Mouse (Mus musculus) hindbrain, embryonic 14.5 days (tissue): Measurements from ENCODE around the gene Dgkg. TPM values are rescaled to one million over a fixed set of nuclear protein-coding genes. Genes with fewer than 3 reads are reported as not detected.

ENCODE experiments used
- ATAC-seq: fragments of 200-750 bp; cut with Nextera tagmentation; 2 replicates; pipeline ENCODE4 v1.8.0; 2017; ENCODE audit warnings: moderate number of reproducible peaks, mild to moderate bottlenecking, moderate TSS enrichment, moderate library complexity; ENCODE audit not compliant: low FRiP score
- DNase-seq: peaks from one replicate; pipeline ENCODE4 v3.0.0-alpha.2; 2015; ENCODE audit warnings: low spot score
- H3K27ac ChIP-seq: fragments of 300-500 bp; sonication (generic); 2 replicates; pipeline ENCODE4 v1.5.1; 2014; ENCODE audit warnings: mild to moderate bottlenecking, moderate library complexity
- H3K27me3 ChIP-seq: fragments of 300-500 bp; sonication (generic); 2 replicates; pipeline ENCODE4 v1.6.1; 2014; ENCODE audit warnings: mild to moderate bottlenecking, low read length, mixed read lengths; ENCODE audit not compliant: control insufficient read depth, insufficient read depth
- H3K36me3 ChIP-seq: fragments of 300-500 bp; sonication (generic); replicated peaks from 2 replicates; pipeline ENCODE4 v1.6.1; 2014; ENCODE audit not compliant: control insufficient read depth, insufficient read depth
- H3K4me1 ChIP-seq: fragments of 300-500 bp; sonication (generic); replicated peaks from 2 replicates; pipeline ENCODE4 v1.6.1; 2014; ENCODE audit warnings: antibody characterized with exemption, low read length, mixed read lengths; ENCODE audit not compliant: control insufficient read depth, insufficient read depth
- H3K4me2 ChIP-seq: fragments of 300-500 bp; sonication (generic); replicated peaks from 2 replicates; pipeline ENCODE4 v1.6.1; 2014; ENCODE audit warnings: mild to moderate bottlenecking, moderate library complexity
- H3K4me3 ChIP-seq: fragments of 300-500 bp; sonication (generic); replicated peaks from 2 replicates; pipeline ENCODE4 v1.5.1; 2014; ENCODE audit warnings: mild to moderate bottlenecking, low read length
- H3K9ac ChIP-seq: fragments of 300-500 bp; sonication (generic); 2 replicates; pipeline ENCODE4 v1.6.1; 2014
- H3K9me3 ChIP-seq: fragments of 300-500 bp; sonication (generic); 2 replicates; pipeline ENCODE4 v1.6.1; 2016; ENCODE audit warnings: low read length; ENCODE audit not compliant: control insufficient read depth
- WGBS: fragments of 180-500 bp; shearing (Covaris S2); extraction: QIAGEN DNeasy Blood & Tissue Kit; methylation state at CpG from one replicate; pipeline ENCODE4 v1.1.7; 2014; 5-methylcytosine and 5-hydroxymethylcytosine counted together
- polyA plus RNA-seq: library from polyadenylated mRNA; unstranded; fragments of >200 nt; fragmentation: Nextera tagmentation; extraction: Ambion mirVana; gene quantifications from 2 replicates; pipeline ENCODE4 v1.2.1, GENCODE M21; 2014

Gene Dgkg
- polyA plus RNA-seq, 1 experiment from 2014 or later, result 2.8 TPM

DNA sequence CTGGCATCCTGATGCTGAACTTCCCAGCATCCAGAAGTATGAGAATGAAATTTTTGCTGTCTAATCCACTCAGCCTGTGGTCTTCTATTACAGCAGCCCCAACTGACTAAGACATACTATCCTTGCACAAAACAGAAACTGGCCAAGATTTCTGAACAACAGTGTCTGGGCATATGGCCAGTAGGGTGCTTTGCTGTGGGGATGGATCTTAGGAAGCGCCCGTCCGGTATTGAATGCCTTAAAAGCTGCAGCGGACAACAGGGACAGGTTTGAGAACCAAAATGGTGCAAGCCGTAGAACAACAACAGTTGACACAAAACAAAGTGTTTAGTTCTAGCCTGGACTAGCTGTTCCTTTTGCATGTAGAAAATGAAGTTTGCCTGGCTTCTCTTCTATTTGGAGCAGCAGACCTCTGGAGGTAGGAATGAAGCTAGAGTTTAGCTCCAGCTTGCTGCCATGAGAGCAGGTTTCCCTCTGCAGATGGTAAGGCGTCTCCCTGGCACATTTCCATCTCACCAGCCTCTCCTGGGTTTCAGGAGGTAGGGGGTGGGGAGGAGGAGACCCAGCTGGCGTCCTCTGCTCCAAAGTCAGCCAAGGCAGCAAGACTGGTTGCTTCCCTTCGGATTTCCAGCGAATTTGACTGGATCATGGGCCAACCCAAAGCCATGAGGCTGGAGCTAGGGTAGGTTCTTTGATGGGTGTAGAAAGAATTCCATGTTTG, 165.4 kb downstream of the Dgkg start:
- no peak overlapping the region for H3K27ac ChIP-seq
- no peak for DNase-seq
- H3K27me3 ChIP-seq, result no peaks in the 10 kb centered on the region

DNA sequence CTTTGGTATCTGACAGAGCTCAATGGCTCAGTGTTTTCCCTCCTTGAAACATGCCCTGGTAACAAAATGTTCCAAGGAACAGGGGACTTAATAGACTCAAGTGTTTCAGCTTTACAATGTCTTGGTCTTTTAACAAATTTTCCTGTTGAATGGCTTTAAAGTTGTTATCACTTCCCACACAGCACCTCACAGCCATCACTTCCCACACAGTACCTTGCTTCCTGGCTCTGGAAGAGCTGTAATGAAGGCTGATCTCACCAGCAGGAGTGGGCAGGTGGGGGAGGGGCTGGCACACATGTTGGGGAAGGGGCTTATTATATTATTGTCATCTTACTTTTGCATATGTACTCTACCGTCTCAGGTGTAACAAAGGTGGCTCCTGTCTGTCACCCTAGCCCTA, 173.1 kb downstream of the Dgkg start:
- DNase-seq, result no peak

More for the DNA sequence above, 165.4 kb downstream of the Dgkg start:
- Histone ChIP-seq H3K9me3 (no peaks in the 10 kb centered on the region), H3K9ac (no peak overlapping the region), H3K4me2 (no peak overlapping the region), H3K36me3 (no peaks in the 10 kb centered on the region), H3K4me3 (no peak overlapping the region), H3K4me1 (no peaks in the 10 kb centered on the region)
- WGBS, result 80% methylated on average over 9 of the region's 9 CpGs
- no peak for ATAC-seq

DNA sequence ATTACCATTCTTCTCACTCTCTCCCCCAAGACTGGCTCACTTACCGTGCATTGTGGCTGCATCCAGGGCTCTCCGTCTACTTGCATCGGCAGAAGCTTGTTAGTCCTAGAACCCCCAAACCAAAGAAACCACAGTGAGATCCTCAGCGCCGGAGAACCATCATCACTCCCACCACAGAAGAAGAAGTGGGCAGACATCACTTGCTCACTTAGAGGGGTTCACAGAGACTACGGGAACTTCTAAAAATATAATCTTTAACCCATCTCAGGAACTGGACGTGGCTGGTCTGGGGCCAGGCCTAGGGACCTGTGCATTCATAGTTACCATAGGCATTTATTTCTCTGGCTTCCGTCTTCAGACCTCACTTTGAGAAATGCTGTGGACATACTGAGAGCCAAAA, 177.7 kb downstream of the Dgkg start:
- 93% methylated on average over 8 of the region's 8 CpGs for WGBS
- no peak for ATAC-seq
- no peaks in the 10 kb centered on the region for H3K27me3 ChIP-seq
- no peak for DNase-seq
- H3K4me3 ChIP-seq, result no peak overlapping the region
- H3K4me1 ChIP-seq, result no peaks in the 10 kb centered on the region
- no peak overlapping the region for H3K4me2 ChIP-seq
- no peak overlapping the region for H3K27ac ChIP-seq
- no peaks in the 10 kb centered on the region for H3K9me3 ChIP-seq
- no peak overlapping the region for H3K9ac ChIP-seq
- no peaks in the 10 kb centered on the region for H3K36me3 ChIP-seq

More for the DNA sequence above, 173.1 kb downstream of the Dgkg start:
- no peaks in the 10 kb centered on the region for H3K4me1 ChIP-seq
- no peak for ATAC-seq
- no peak overlapping the region for H3K27ac ChIP-seq
- WGBS, result 90% methylated on average over 1 of the region's 1 CpGs
- H3K4me2 ChIP-seq, result no peak overlapping the region
- H3K36me3 ChIP-seq, result no peaks in the 10 kb centered on the region
- H3K27me3 ChIP-seq, result no peaks in the 10 kb centered on the region
- H3K9ac ChIP-seq, result no peak overlapping the region
- no peaks in the 10 kb centered on the region for H3K9me3 ChIP-seq
- no peak overlapping the region for H3K4me3 ChIP-seq

DNA sequence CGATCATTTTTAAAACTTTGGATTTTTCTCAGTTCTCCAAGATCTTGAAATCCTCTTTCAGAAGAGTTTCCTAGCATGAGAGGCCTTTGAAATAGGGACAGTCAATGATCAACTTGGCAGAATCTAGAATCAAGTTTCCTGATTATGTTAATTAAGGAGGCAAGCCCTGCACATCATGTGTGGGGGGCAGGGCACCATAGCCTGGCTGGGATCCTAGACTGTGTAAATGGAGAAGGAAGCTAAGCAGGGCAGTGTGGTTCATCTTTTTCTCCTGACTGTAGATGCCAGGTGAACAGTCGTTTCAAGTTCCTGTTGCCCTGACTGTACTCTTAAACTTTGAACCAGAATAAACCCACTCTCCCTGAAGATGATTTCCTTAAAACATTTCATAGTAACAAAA, 185.3 kb downstream of the Dgkg start:
- H3K4me1 ChIP-seq, result no peaks in the 10 kb centered on the region
- no peak overlapping the region for H3K4me2 ChIP-seq
- H3K9ac ChIP-seq, result no peak overlapping the region
- H3K27me3 ChIP-seq, result no peaks in the 10 kb centered on the region
- ATAC-seq, result no peak
- H3K4me3 ChIP-seq, result no peak overlapping the region
- H3K36me3 ChIP-seq, result no peaks in the 10 kb centered on the region
- H3K9me3 ChIP-seq, result no peaks in the 10 kb centered on the region
- DNase-seq, result no peak
- WGBS, result 90% methylated on average over 2 of the region's 2 CpGs
- H3K27ac ChIP-seq, result no peak overlapping the region

DNA sequence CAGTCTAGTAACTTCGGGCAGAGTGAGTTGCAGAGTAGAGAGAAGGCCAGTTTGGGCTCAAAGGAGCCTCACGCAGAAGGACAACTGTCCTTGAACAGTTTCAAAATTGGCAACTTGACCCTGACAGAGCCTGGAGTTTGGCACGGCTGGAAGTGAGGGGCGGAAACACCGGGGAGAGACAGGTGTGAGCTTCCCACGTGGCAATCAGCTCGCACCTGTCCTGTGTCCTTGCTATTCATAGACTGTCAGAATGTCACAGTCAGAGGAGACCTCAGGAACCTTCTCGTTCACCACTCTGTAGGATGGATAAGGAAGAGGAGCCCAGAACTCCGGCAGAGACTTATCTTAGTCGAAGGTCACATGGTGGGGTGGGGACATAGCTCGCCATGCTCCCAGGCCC, 187.6 kb downstream of the Dgkg start:
- 86% methylated on average over 11 of the region's 11 CpGs for WGBS
- DNase-seq (no peak), ATAC-seq (no peak)
- no peak overlapping the region for H3K27ac ChIP-seq
- no peaks in the 10 kb centered on the region for H3K9me3 ChIP-seq
- no peak overlapping the region for H3K4me3 ChIP-seq
- H3K4me1 ChIP-seq, result no peaks in the 10 kb centered on the region
- H3K36me3 ChIP-seq, result no peaks in the 10 kb centered on the region
- no peaks in the 10 kb centered on the region for H3K27me3 ChIP-seq
- H3K4me2 ChIP-seq, result no peak overlapping the region
- no peak overlapping the region for H3K9ac ChIP-seq

DNA sequence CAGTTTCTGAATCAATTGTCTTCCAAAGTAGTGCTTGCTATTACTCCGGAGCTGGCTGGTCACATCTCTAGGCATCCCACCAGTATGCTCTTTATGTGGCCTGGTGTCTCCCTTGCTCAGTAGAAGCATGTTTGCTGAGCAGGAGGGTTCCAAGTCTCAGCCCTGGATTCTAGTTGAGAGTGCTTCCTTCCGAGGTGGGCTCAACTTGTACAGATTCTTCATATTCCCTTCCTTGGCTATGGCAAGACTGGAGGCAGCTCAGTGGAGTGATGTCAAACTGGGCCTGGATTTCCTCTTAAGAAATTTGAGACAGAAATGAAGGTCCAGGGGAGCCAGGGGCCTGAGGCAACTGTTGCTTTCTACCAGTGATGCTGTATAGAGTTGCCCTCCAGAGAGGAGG, 189.9 kb downstream of the Dgkg start:
- 88% methylated on average over 2 of the region's 2 CpGs for WGBS
- H3K9me3 ChIP-seq, result no peaks in the 10 kb centered on the region
- no peak for ATAC-seq
- no peak overlapping the region for H3K4me2 ChIP-seq
- no peaks in the 10 kb centered on the region for H3K4me1 ChIP-seq
- H3K27ac ChIP-seq, result no peak overlapping the region
- no peaks in the 10 kb centered on the region for H3K27me3 ChIP-seq
- H3K36me3 ChIP-seq, result no peaks in the 10 kb centered on the region
- H3K4me3 ChIP-seq, result no peak overlapping the region
- DNase-seq, result no peak
- no peak overlapping the region for H3K9ac ChIP-seq

DNA sequence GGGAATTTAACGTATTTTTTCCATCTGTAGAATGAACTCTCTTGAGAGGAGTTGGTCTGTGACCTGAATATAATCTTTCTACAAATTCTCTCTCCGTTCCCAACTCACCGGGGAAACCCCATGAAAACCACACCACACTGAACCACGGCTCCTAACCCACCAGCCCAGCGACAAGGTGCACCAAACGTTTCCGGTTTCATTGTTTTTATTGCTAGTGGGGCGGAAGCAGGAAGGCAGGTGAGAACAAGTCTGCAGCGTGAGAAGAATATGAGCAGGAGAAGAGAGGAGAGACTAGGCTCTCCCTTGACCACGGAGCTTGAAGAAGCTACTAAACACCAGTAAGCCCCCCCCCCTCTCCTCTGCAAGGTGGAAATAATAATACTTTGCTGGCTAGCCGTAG, 190.6 kb downstream of the Dgkg start:
- DNase-seq, result no peak
- Histone ChIP-seq H3K9me3 (no peaks in the 10 kb centered on the region), H3K36me3 (no peaks in the 10 kb centered on the region), H3K27me3 (no peaks in the 10 kb centered on the region), H3K4me3 (no peak overlapping the region), H3K4me2 (no peak overlapping the region), H3K27ac (no peak overlapping the region), H3K4me1 (no peaks in the 10 kb centered on the region), H3K9ac (no peak overlapping the region)
- no peak for ATAC-seq
- WGBS, result 87% methylated on average over 11 of the region's 11 CpGs

DNA sequence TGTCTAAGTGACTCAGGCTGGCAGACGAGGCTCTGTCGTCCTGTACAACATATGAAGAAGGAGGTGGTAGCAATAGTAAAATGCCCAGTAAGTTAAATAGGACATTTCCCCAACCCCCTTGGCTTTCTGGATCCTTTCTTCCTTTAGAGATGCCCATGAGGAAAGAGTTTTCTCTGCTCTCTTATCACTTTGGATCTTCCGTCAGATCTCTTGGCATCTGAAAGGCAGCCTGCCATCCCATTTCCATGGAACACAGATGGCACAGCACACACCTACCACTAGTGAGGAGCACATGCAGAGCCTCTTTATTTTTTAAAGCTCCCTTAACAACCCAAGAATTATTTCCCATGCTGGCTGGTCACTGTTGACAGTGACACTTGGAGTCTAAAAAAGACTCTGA, 194.8 kb downstream of the Dgkg start:
- H3K9me3 ChIP-seq, result no peaks in the 10 kb centered on the region
- H3K27ac ChIP-seq, result no peak overlapping the region
- H3K27me3 ChIP-seq, result no peaks in the 10 kb centered on the region
- H3K9ac ChIP-seq, result no peak overlapping the region
- WGBS, result 93% methylated on average over 3 of the region's 3 CpGs
- H3K4me3 ChIP-seq, result no peak overlapping the region
- no peak overlapping the region for H3K4me2 ChIP-seq
- DNase-seq, result no peak
- H3K36me3 ChIP-seq, result no peaks in the 10 kb centered on the region
- no peaks in the 10 kb centered on the region for H3K4me1 ChIP-seq
- no peak for ATAC-seq

DNA sequence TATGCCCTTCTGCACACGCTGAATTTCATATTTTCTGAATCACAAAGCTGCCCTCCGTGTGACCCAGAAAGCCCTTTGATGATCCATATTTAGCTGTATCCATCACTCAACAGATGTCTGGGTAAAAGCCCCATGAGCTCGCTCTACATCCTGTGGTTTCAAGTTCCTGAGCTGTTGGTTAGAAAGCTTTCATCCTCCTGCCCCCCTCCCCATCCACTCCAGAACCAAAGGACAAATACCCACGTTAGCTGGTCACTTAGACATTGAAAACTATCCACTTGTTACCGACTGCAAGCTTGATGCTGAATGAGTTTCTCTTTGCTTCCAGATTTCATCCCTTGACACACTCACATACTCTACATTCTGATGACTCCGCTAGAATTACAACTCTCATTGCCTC, 195.3 kb downstream of the Dgkg start:
- Histone ChIP-seq H3K4me1 (no peaks in the 10 kb centered on the region), H3K9ac (no peak overlapping the region), H3K4me2 (no peak overlapping the region), H3K4me3 (no peak overlapping the region), H3K27me3 (no peaks in the 10 kb centered on the region), H3K27ac (no peak overlapping the region), H3K36me3 (no peaks in the 10 kb centered on the region), H3K9me3 (no peaks in the 10 kb centered on the region)
- 80% methylated on average over 6 of the region's 6 CpGs for WGBS
- ATAC-seq (no peak), DNase-seq (no peak)

DNA sequence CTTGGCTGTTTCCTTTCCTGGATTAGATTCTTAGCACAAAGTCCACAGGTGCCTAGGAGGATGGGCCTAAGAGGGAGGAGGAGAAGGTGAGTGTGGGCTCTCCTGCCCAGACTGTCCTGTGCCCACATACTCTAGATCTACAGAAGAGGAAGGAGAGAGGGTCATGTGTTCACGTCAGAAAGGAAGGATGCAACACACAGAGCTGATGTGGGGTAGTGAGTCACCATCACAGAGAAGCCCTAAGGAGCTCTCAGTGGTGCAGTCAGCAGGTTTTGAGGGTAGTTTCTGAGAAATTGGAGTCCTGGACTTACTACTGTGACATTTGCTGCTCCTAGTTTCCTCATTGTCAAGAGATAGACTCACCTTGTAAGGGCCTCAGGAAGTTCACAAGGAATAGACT, 196.1 kb downstream of the Dgkg start:
- no peak for ATAC-seq
- H3K27ac ChIP-seq, result no peak overlapping the region
- no peaks in the 10 kb centered on the region for H3K9me3 ChIP-seq
- H3K4me3 ChIP-seq, result no peak overlapping the region
- 72% methylated on average over 1 of the region's 1 CpGs for WGBS
- H3K4me1 ChIP-seq, result no peaks in the 10 kb centered on the region
- no peaks in the 10 kb centered on the region for H3K27me3 ChIP-seq
- H3K36me3 ChIP-seq, result no peaks in the 10 kb centered on the region
- no peak for DNase-seq
- H3K9ac ChIP-seq, result no peak overlapping the region
- H3K4me2 ChIP-seq, result no peak overlapping the region
